In genomic region chr3:108851075-108851474, GRCm38 (mm10) we compare ENCODE assay signal across 21 mouse cellular contexts. TPM values are rescaled to one million over a fixed set of nuclear protein-coding genes. Genes with fewer than 3 reads are reported as not detected.
A peak's percentile ranks its signal among the peaks of the same experiment; 100 is the strongest.
DNase-seq lines count a peak whose midpoint lies in the region; ATAC-seq lines count a peak whose summit lies in the region.
"Had no signal": no experiment of that assay in that cellular context is flagged by ENCODE, and none has a peak within 500 bp of the region (broad histone marks: within the 10 kb centered on the region; RNA-seq: fewer than 3 reads in every experiment).

No protein-coding gene starts in this region.

- no peaks in the 10 kb centered on the region for H3K27me3 ChIP-seq in midbrain, embryonic 11.5 days (ENCODE audit: control insufficient read depth, insufficient read depth, low read length)
- no peaks in the 10 kb centered on the region for H3K27me3 ChIP-seq in midbrain, embryonic 15.5 days (replicated peaks)
- H3K27me3 ChIP-seq in intestine, embryonic 16.5 days (replicated peaks; ENCODE audit: control insufficient read depth, insufficient read depth, low read length), result no peaks in the 10 kb centered on the region
- H3K27me3 ChIP-seq: embryonic facial prominence, embryonic 12.5 days; forebrain, embryonic 15.5 days; hindbrain, embryonic 12.5 days; Patski had no signal

- intact Hi-C loops in heart, postnatal 14 days (cut with DNase I), result no loop called here

- H3K4me1 ChIP-seq in midbrain, embryonic 11.5 days (ENCODE audit: control insufficient read depth, insufficient read depth, low read length), result peaks cover under 1% of the 10 kb centered on the region; the same call in 1 of the 2 replicates
- 0 out of 2 replicates have a peak, but pooled peaks cover 6% of the 10 kb centered on the region for H3K4me1 ChIP-seq in midbrain, embryonic 15.5 days
- peaks cover 27% of the 10 kb centered on the region for H3K4me1 ChIP-seq in intestine, embryonic 16.5 days (ENCODE audit: control insufficient read depth, insufficient read depth, low read length)

- peak; percentile 69 for DNase-seq in heart, adult 11 months
- no peak for DNase-seq in heart, postnatal 14 days
- peak; percentile 14 for DNase-seq in midbrain, embryonic 11.5 days (ENCODE audit: low spot score, missing footprints)
- no peak for DNase-seq in spleen, postnatal 10 days (ENCODE audit: low spot score in 2 of 2)
- DNase-seq in thymus, postnatal 25 days, result no peak
- DNase-seq: cerebellum, adult 11-12 months; cerebellum, adult 9-10 months; cerebellum, postnatal 25 days; gastrocnemius, postnatal 36 days had no signal

- 96% methylated on average over 2 of the region's 2 CpGs for WGBS in midbrain, embryonic 11.5 days
- WGBS in midbrain, embryonic 15.5 days, result 90% methylated on average over 2 of the region's 2 CpGs
- WGBS in intestine, embryonic 16.5 days, result 76% methylated on average over 2 of the region's 2 CpGs

- no peaks in the 10 kb centered on the region for H3K36me3 ChIP-seq in midbrain, embryonic 11.5 days (ENCODE audit: control insufficient read depth, insufficient read depth, low read length)
- no peaks in the 10 kb centered on the region for H3K36me3 ChIP-seq in midbrain, embryonic 15.5 days (replicated peaks)
- no peaks in the 10 kb centered on the region for H3K36me3 ChIP-seq in intestine, embryonic 16.5 days (ENCODE audit: control insufficient read depth, insufficient read depth, low read length)
- H3K36me3 ChIP-seq: embryonic facial prominence, embryonic 12.5 days; forebrain, embryonic 15.5 days; hindbrain, embryonic 12.5 days had no signal

- no peak overlapping the region for H3K27ac ChIP-seq in midbrain, embryonic 11.5 days (ENCODE audit: low read depth, low read length)
- H3K27ac ChIP-seq in midbrain, embryonic 15.5 days, result no peak overlapping the region
- H3K27ac ChIP-seq in intestine, embryonic 16.5 days (ENCODE audit: low read length), result peak overlapping the region; percentile 4; the same call in 1 of the 2 replicates
- H3K27ac ChIP-seq: embryonic facial prominence, embryonic 12.5 days; forebrain, embryonic 15.5 days; heart, adult 2 months; hindbrain, embryonic 12.5 days had no signal

- no peak for ATAC-seq in midbrain, embryonic 11.5 days (ENCODE audit: low FRiP score)
- ATAC-seq in midbrain, embryonic 15.5 days (replicated peaks), result no peak
- ATAC-seq in intestine, embryonic 16.5 days, result peak; percentile 41
- ATAC-seq: forebrain, embryonic 15.5 days; Patski had no signal

- no peaks in the 10 kb centered on the region for H3K9me3 ChIP-seq in midbrain, embryonic 11.5 days (ENCODE audit: control insufficient read depth, low read length)
- no peaks in the 10 kb centered on the region for H3K9me3 ChIP-seq in midbrain, embryonic 15.5 days
- H3K9me3 ChIP-seq in intestine, embryonic 16.5 days (ENCODE audit: control insufficient read depth, low read length), result no peaks in the 10 kb centered on the region
- H3K9me3 ChIP-seq: embryonic facial prominence, embryonic 12.5 days; forebrain, embryonic 15.5 days; hindbrain, embryonic 12.5 days had no signal

- no peak overlapping the region for H3K4me3 ChIP-seq in midbrain, embryonic 11.5 days (ENCODE audit: low read depth, low read length)
- H3K4me3 ChIP-seq in midbrain, embryonic 15.5 days, result no peak overlapping the region
- H3K4me3 ChIP-seq in intestine, embryonic 16.5 days (ENCODE audit: low read length), result no peak overlapping the region
- H3K4me3 ChIP-seq: embryonic facial prominence, embryonic 12.5 days; forebrain, embryonic 15.5 days; heart, adult 2 months; hindbrain, embryonic 12.5 days had no signal

- H3K4me2 ChIP-seq in midbrain, embryonic 11.5 days, result no peak overlapping the region
- H3K4me2 ChIP-seq in midbrain, embryonic 15.5 days, result no peak overlapping the region
- H3K4me2 ChIP-seq in intestine, embryonic 16.5 days (ENCODE audit: low read depth, low read length), result no peak overlapping the region
- H3K4me2 ChIP-seq: embryonic facial prominence, embryonic 12.5 days; forebrain, embryonic 15.5 days; heart, embryonic 11.5 days; hindbrain, embryonic 12.5 days had no signal

- H3K9ac ChIP-seq in midbrain, embryonic 11.5 days (ENCODE audit: low read length), result no peak overlapping the region
- no peak overlapping the region for H3K9ac ChIP-seq in midbrain, embryonic 15.5 days
- no peak overlapping the region for H3K9ac ChIP-seq in intestine, embryonic 16.5 days (ENCODE audit: low read depth, low read length)
- H3K9ac ChIP-seq: embryonic facial prominence, embryonic 12.5 days; forebrain, embryonic 15.5 days; hindbrain, embryonic 12.5 days had no signal

RNA-seq across cellular contexts. Expression of gene Stxbp3, which starts 10.7 kb away (rescaled TPM):
- total RNA-seq in heart, postnatal 14 days (2021), result 10 to 100 TPM; 25.9 to 31.3 TPM
- 23.7 and 25.7 TPM in 2 replicates for polyA plus RNA-seq in midbrain, embryonic 11.5 days (2014; fragmentation: Nextera tagmentation; extraction: Ambion mirVana)
- 14.0 and 14.1 TPM in 2 replicates for polyA plus RNA-seq in midbrain, embryonic 15.5 days (2015; fragmentation: Nextera tagmentation; extraction: Ambion mirVana)
- 49.6 and 52.1 TPM in 2 replicates for polyA plus RNA-seq in intestine, embryonic 16.5 days (2015; fragmentation: Nextera tagmentation; extraction: Ambion mirVana)

RNA-seq across cellular contexts. Expression of gene Fndc7, which starts 38.7 kb away (rescaled TPM):
- under 1 TPM in 1 of 2 experiments, not detected in 1; 0.12 TPM for total RNA-seq in heart, postnatal 14 days (2021)
- polyA plus RNA-seq in midbrain, embryonic 11.5 days (2014; fragmentation: Nextera tagmentation; extraction: Ambion mirVana), result 0.11 TPM in 1 of 2 replicates, not detected in the other
- 0.05 and 0.18 TPM in 2 replicates for polyA plus RNA-seq in midbrain, embryonic 15.5 days (2015; fragmentation: Nextera tagmentation; extraction: Ambion mirVana)
- 0.11 and 0.47 TPM in 2 replicates for polyA plus RNA-seq in intestine, embryonic 16.5 days (2015; fragmentation: Nextera tagmentation; extraction: Ambion mirVana)
- total RNA-seq: gastrocnemius, adult 8-10 months; MEL had no signal
- polyA plus RNA-seq: forebrain, embryonic 11.5 days; forebrain, embryonic 15.5 days; heart, embryonic 11.5 days; heart, postnatal 0 days had no signal

Comparison
In these comparisons a context has a peak if more than half of its experiments do, and no peak if none do; other contexts are left out.
1. DNase-seq: peak in heart, adult 11 months (single experiment) and midbrain, embryonic 11.5 days (single experiment); none in heart, postnatal 14 days (0 of 2), spleen, postnatal 10 days (0 of 2) and thymus, postnatal 25 days (single experiment).